Mouse (Mus musculus): Measurements from ENCODE around the gene Acacb. TPM values are rescaled to one million over a fixed set of nuclear protein-coding genes. Genes with fewer than 3 reads are reported as not detected.

Gene Acacb
- polyA plus RNA-seq, 1 experiment from 2014 or later = 0.69 TPM

GRCm38 (mm10) chr5:114176548-114177400 is 30.4 kb downstream of the Acacb start:
- peak overlapping the region; percentile 90 for H3K4me2 ChIP-seq (replicated peaks; ENCODE audit: low read depth)
- WGBS = 51% methylated on average over 8 of the region's 8 CpGs
- H3K27ac ChIP-seq (ENCODE audit: low read depth, low read length) = no peak overlapping the region
- H3K27me3 ChIP-seq (replicated peaks; ENCODE audit: control insufficient read depth, insufficient read depth, low read length) = 0 out of 2 replicates have a peak, but pooled peaks cover 3% of the 10 kb centered on the region
- H3K4me3 ChIP-seq (ENCODE audit: low read depth, low read length) = peak overlapping the region; percentile 52; the same call in 1 of the 2 replicates
- peak; percentile 46 for TF ChIP-seq CTCF (IDR thresholded peaks at IDR 0.05; ENCODE audit: low read depth)
- ATAC-seq = no peak
- peaks cover 5% of the 10 kb centered on the region; the same call in 1 of the 2 replicates for H3K4me1 ChIP-seq (replicated peaks; ENCODE audit: control insufficient read depth, insufficient read depth, low read length)
- H3K9ac ChIP-seq (ENCODE audit: low read depth, low read length) = 0 out of 2 replicates have a peak overlapping the region, but pooled peaks have one; percentile 57
- H3K9me3 ChIP-seq (ENCODE audit: control insufficient read depth) = no peaks in the 10 kb centered on the region
- H3K36me3 ChIP-seq (ENCODE audit: control insufficient read depth, insufficient read depth) = no peaks in the 10 kb centered on the region

GRCm38 (mm10) chr5:114177966-114178719 is 31.8 kb downstream of the Acacb start:
- no peak for ATAC-seq
- WGBS = 68% methylated on average over 4 of the region's 4 CpGs
- TF ChIP-seq CTCF (IDR thresholded peaks at IDR 0.05; ENCODE audit: low read depth) = no peak
- Histone ChIP-seq H3K9me3 (ENCODE audit: control insufficient read depth) (no peaks in the 10 kb centered on the region), H3K4me2 (replicated peaks; ENCODE audit: low read depth) (no peak overlapping the region), H3K27ac (ENCODE audit: low read depth, low read length) (no peak overlapping the region), H3K27me3 (replicated peaks; ENCODE audit: control insufficient read depth, insufficient read depth, low read length) (0 out of 2 replicates have a peak, but pooled peaks cover 3% of the 10 kb centered on the region), H3K4me1 (replicated peaks; ENCODE audit: control insufficient read depth, insufficient read depth, low read length) (peaks cover 5% of the 10 kb centered on the region; the same call in 1 of the 2 replicates), H3K4me3 (ENCODE audit: low read depth, low read length) (no peak overlapping the region), H3K9ac (ENCODE audit: low read depth, low read length) (no peak overlapping the region), H3K36me3 (ENCODE audit: control insufficient read depth, insufficient read depth) (no peaks in the 10 kb centered on the region)

- H3K4me2 ChIP-seq (replicated peaks; ENCODE audit: low read depth) = no peak overlapping the region
- no peak for TF ChIP-seq CTCF (IDR thresholded peaks at IDR 0.05; ENCODE audit: low read depth)
- H3K4me3 ChIP-seq (ENCODE audit: low read depth, low read length) = no peak overlapping the region
- no peak overlapping the region for H3K27ac ChIP-seq (ENCODE audit: low read depth, low read length)
- 77% methylated on average over 11 of the region's 11 CpGs for WGBS
- no peak overlapping the region for H3K9ac ChIP-seq (ENCODE audit: low read depth, low read length)
- H3K27me3 ChIP-seq (replicated peaks; ENCODE audit: control insufficient read depth, insufficient read depth, low read length) = 0 out of 2 replicates have a peak, but pooled peaks cover 2% of the 10 kb centered on the region
- no peaks in the 10 kb centered on the region for H3K36me3 ChIP-seq (ENCODE audit: control insufficient read depth, insufficient read depth)
- H3K4me1 ChIP-seq (replicated peaks; ENCODE audit: control insufficient read depth, insufficient read depth, low read length) = peaks cover 5% of the 10 kb centered on the region; the same call in 1 of the 2 replicates
- ATAC-seq = no peak
- H3K9me3 ChIP-seq (ENCODE audit: control insufficient read depth) = no peaks in the 10 kb centered on the region
Observed at GRCm38 (mm10) chr5:114179541-114179940, 33.2 kb downstream of the Acacb start.

GRCm38 (mm10) chr5:114183493-114183892 is 37.2 kb downstream of the Acacb start:
- Histone ChIP-seq H3K9me3 (ENCODE audit: control insufficient read depth) (no peaks in the 10 kb centered on the region; the same call in 1 of the 2 replicates), H3K4me3 (ENCODE audit: low read depth, low read length) (no peak overlapping the region), H3K27me3 (replicated peaks; ENCODE audit: control insufficient read depth, insufficient read depth, low read length) (no peaks in the 10 kb centered on the region), H3K4me1 (replicated peaks; ENCODE audit: control insufficient read depth, insufficient read depth, low read length) (no peaks in the 10 kb centered on the region), H3K27ac (ENCODE audit: low read depth, low read length) (no peak overlapping the region), H3K36me3 (ENCODE audit: control insufficient read depth, insufficient read depth) (no peaks in the 10 kb centered on the region), H3K9ac (ENCODE audit: low read depth, low read length) (no peak overlapping the region), H3K4me2 (replicated peaks; ENCODE audit: low read depth) (no peak overlapping the region)
- 93% methylated on average over 2 of the region's 2 CpGs for whole genome bisulfite sequencing
- ATAC-seq = no peak
- TF ChIP-seq CTCF (IDR thresholded peaks at IDR 0.05; ENCODE audit: low read depth) = no peak

- peak; percentile 15; the same call in 1 of the 2 replicates for TF ChIP-seq CTCF (IDR thresholded peaks at IDR 0.05; ENCODE audit: low read depth)
- no peak overlapping the region for H3K27ac ChIP-seq (ENCODE audit: low read depth, low read length)
- H3K27me3 ChIP-seq (replicated peaks; ENCODE audit: control insufficient read depth, insufficient read depth, low read length) = 0 out of 2 replicates have a peak, but pooled peaks cover 2% of the 10 kb centered on the region
- no peak for ATAC-seq
- no peak overlapping the region for H3K4me2 ChIP-seq (replicated peaks; ENCODE audit: low read depth)
- H3K9me3 ChIP-seq (ENCODE audit: control insufficient read depth) = no peaks in the 10 kb centered on the region; the same call in 1 of the 2 replicates
- no peak overlapping the region for H3K4me3 ChIP-seq (ENCODE audit: low read depth, low read length)
- H3K36me3 ChIP-seq (ENCODE audit: control insufficient read depth, insufficient read depth) = no peaks in the 10 kb centered on the region
- no peaks in the 10 kb centered on the region for H3K4me1 ChIP-seq (replicated peaks; ENCODE audit: control insufficient read depth, insufficient read depth, low read length)
- H3K9ac ChIP-seq (ENCODE audit: low read depth, low read length) = no peak overlapping the region
- 72% methylated on average over 2 of the region's 2 CpGs for WGBS
Observed at GRCm38 (mm10) chr5:114187108-114187507, 40.8 kb downstream of the Acacb start.

Data from intestine, postnatal 0 days (tissue).